Mouse (Mus musculus) ES-E14 (cell line): Measurements from ENCODE around the gene Atp5c1.

Experiments
- HCFC1 ChIP-seq: IDR thresholded peaks from 2 replicates; pipeline ENCODE4 v1.6.1; 2012; ENCODE audit warnings: low read length, inconsistent platforms, borderline replicate concordance; ENCODE audit not compliant: insufficient read depth
- MAFK ChIP-seq: IDR thresholded peaks from 2 replicates; pipeline ENCODE4 v1.6.1; 2014; ENCODE audit warnings: mild to moderate bottlenecking, low read depth, low read length, inconsistent platforms; ENCODE audit not compliant: insufficient read depth

DNA sequence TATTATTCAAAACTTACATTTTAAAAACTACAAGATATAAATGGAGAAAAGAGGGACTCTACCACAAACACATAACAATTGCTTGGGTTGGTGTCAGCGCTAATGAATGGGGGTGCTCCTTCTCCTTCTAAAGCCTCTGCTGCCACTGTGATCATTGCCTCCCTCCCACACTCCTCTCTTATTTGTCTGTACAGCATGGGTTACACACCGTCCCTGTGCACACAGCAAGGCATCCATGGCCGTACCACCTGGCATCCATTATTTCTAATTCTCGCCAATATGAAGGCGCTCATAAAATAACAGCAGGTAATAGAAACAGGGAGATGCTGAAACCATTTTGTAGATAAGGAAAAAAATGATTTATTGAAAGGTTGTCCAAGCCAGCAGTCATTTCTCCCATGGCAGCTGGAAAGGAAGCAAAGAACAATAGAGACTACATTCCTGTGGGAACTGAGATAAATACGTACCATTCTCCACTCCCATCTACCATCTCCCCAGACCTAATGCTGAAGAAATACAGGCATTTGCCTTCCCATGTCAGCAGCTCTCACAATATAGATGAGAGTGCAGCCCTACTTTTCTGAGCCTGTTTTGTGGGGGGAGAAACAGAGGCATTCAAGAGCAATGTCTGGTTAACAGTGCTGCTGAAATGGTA is 28.4 kb upstream of the Atp5c1 start:
- TF ChIP-seq HCFC1 = no peak
- no peak for TF ChIP-seq MAFK
